9 mouse cellular contexts compared by ENCODE assay signal in genomic region chr12:99644966-99645365, GRCm38 (mm10).
DNase-seq lines count a peak whose midpoint lies in the region; ATAC-seq and TF ChIP-seq lines count a peak whose summit lies in the region.
"Had no signal": no experiment of that assay in that cellular context is flagged by ENCODE, and none has a peak within 500 bp of the region (broad histone marks: within the 10 kb centered on the region; RNA-seq: fewer than 3 reads in every experiment).

No protein-coding gene starts in this region.

- no peak for TF ChIP-seq CTCF in ES-Bruce4 (IDR thresholded peaks at IDR 0.05; ENCODE audit: low read depth, low read length)
- no peak for TF ChIP-seq CTCF in forebrain, postnatal 0 days (IDR thresholded peaks at IDR 0.05; ENCODE audit: low read depth)
- TF ChIP-seq CTCF in liver, postnatal 0 days (IDR thresholded peaks at IDR 0.05; ENCODE audit: low read depth) = no peak

- H3K4me2 ChIP-seq in heart, embryonic 14.5 days (ENCODE audit: low read length) = no peak overlapping the region
- H3K4me2 ChIP-seq in forebrain, postnatal 0 days (ENCODE audit: low read depth) = no peak overlapping the region
- no peak overlapping the region for H3K4me2 ChIP-seq in liver, postnatal 0 days (ENCODE audit: low read depth, low read length)

- no peak for TF ChIP-seq POLR2A in ES-Bruce4 (IDR thresholded peaks at IDR 0.05; ENCODE audit: insufficient read depth, low read length)

- 88% methylated on average over 37 of the region's 37 CpGs for WGBS in heart, embryonic 14.5 days
- 92% methylated on average over 37 of the region's 37 CpGs for WGBS in forebrain, postnatal 0 days
- 83% methylated on average over 37 of the region's 37 CpGs for WGBS in liver, postnatal 0 days (ENCODE audit: insufficient replicate concordance)

- intact Hi-C loops in heart, postnatal 36 days (cut with DNase I) = no loop called here

- ATAC-seq in heart, embryonic 14.5 days (ENCODE audit: insufficient number of reproducible peaks, insufficient read depth, low FRiP score, low read depth) = peak; percentile 98
- peak; percentile 73 for ATAC-seq in forebrain, postnatal 0 days
- peak; percentile 99 for ATAC-seq in liver, postnatal 0 days
- ATAC-seq: CD4-positive, CD25-positive, alpha-beta regulatory T cell, adult 4 months had no signal

- no peak overlapping the region for H3K9ac ChIP-seq in heart, embryonic 14.5 days (ENCODE audit: low read length)
- H3K9ac ChIP-seq in ES-Bruce4 (ENCODE audit: low read depth, poor library complexity, severe bottlenecking) = no peak overlapping the region
- H3K9ac ChIP-seq in forebrain, postnatal 0 days = no peak overlapping the region
- H3K9ac ChIP-seq in liver, postnatal 0 days (replicated peaks) = no peak overlapping the region

- H3K9me3 ChIP-seq in heart, embryonic 14.5 days (ENCODE audit: control insufficient read depth, low read length) = peaks cover 27% of the 10 kb centered on the region
- H3K9me3 ChIP-seq in ES-Bruce4 (replicated peaks; ENCODE audit: control insufficient read depth, insufficient read depth, low read length, poor library complexity, severe bottlenecking) = peaks cover 29% of the 10 kb centered on the region
- H3K9me3 ChIP-seq in forebrain, postnatal 0 days (ENCODE audit: low read length) = no peaks in the 10 kb centered on the region
- H3K9me3 ChIP-seq in liver, postnatal 0 days (ENCODE audit: low read length) = peaks cover 15% of the 10 kb centered on the region

- TF ChIP-seq EP300 in ES-Bruce4 (IDR thresholded peaks at IDR 0.05; ENCODE audit: insufficient read depth, low read depth, low read length) = no peak
- no peak for TF ChIP-seq EP300 in liver, postnatal 0 days (IDR thresholded peaks at IDR 0.05; ENCODE audit: low read depth)

- no peaks in the 10 kb centered on the region for H3K36me3 ChIP-seq in heart, embryonic 14.5 days (ENCODE audit: control insufficient read depth, insufficient read depth, low read length)
- no peaks in the 10 kb centered on the region for H3K36me3 ChIP-seq in ES-Bruce4 (ENCODE audit: control insufficient read depth, insufficient read depth, low read length, poor library complexity, severe bottlenecking)
- no peaks in the 10 kb centered on the region for H3K36me3 ChIP-seq in forebrain, postnatal 0 days (ENCODE audit: insufficient read depth)
- H3K36me3 ChIP-seq in liver, postnatal 0 days (replicated peaks; ENCODE audit: insufficient read depth, low read length) = no peaks in the 10 kb centered on the region

- DNase-seq in heart, postnatal 36 days = no peak
- DNase-seq in forebrain, postnatal 0 days = no peak
- no peak for DNase-seq in liver, postnatal 0 days
- DNase-seq in embryo, embryonic 11 days = no peak
- DNase-seq in right cerebral cortex, postnatal 4 days = no peak
- no peak for DNase-seq in cerebellum, adult 9-10 months

- no peaks in the 10 kb centered on the region for H3K27me3 ChIP-seq in heart, embryonic 14.5 days (ENCODE audit: control insufficient read depth, insufficient read depth, low read length)
- H3K27me3 ChIP-seq in ES-Bruce4 (ENCODE audit: control insufficient read depth, insufficient read depth, low read length, poor library complexity, severe bottlenecking) = no peaks in the 10 kb centered on the region
- no peaks in the 10 kb centered on the region for H3K27me3 ChIP-seq in forebrain, postnatal 0 days (ENCODE audit: insufficient read depth, low read length)
- no peaks in the 10 kb centered on the region for H3K27me3 ChIP-seq in liver, postnatal 0 days (ENCODE audit: insufficient read depth, low read length)

- no peak overlapping the region for H3K27ac ChIP-seq in heart, embryonic 14.5 days (replicated peaks in 1 of 2; ENCODE audit: control insufficient read depth in 1 of 2, insufficient read depth in 1 of 2, low read depth in 2 of 2, low read length in 2 of 2)
- H3K27ac ChIP-seq in ES-Bruce4 (ENCODE audit: insufficient read depth, low read length) = no peak overlapping the region
- no peak overlapping the region for H3K27ac ChIP-seq in forebrain, postnatal 0 days (ENCODE audit: low read depth, low read length)
- no peak overlapping the region for H3K27ac ChIP-seq in liver, postnatal 0 days (ENCODE audit: low read depth)

- no peak overlapping the region for H3K4me3 ChIP-seq in heart, embryonic 14.5 days (ENCODE audit: control insufficient read depth in 1 of 2, insufficient read depth in 1 of 2, low read depth in 1 of 2, low read length in 2 of 2)
- H3K4me3 ChIP-seq in ES-Bruce4 (ENCODE audit: low read depth, low read length) = peak overlapping the region; percentile 62
- no peak overlapping the region for H3K4me3 ChIP-seq in forebrain, postnatal 0 days (ENCODE audit: low read depth, low read length)
- no peak overlapping the region for H3K4me3 ChIP-seq in liver, postnatal 0 days (ENCODE audit: low read depth, low read length)

- peaks cover 2 to 5% of the 10 kb centered on the region in 2 experiments; a peak in 1 of 4 replicates for H3K4me1 ChIP-seq in heart, embryonic 14.5 days (ENCODE audit: control insufficient read depth in 2 of 2, insufficient read depth in 2 of 2, low read length in 2 of 2)
- H3K4me1 ChIP-seq in ES-Bruce4 (ENCODE audit: control insufficient read depth, insufficient read depth, low read length) = no peaks in the 10 kb centered on the region
- peaks cover 7% of the 10 kb centered on the region; the same call in 1 of the 2 replicates for H3K4me1 ChIP-seq in forebrain, postnatal 0 days (ENCODE audit: insufficient read depth)
- H3K4me1 ChIP-seq in liver, postnatal 0 days (ENCODE audit: insufficient read depth) = peaks cover 1% of the 10 kb centered on the region; the same call in 1 of the 2 replicates
